Mouse (Mus musculus) heart, postnatal 10 days (tissue): Measurements from ENCODE around the gene Meiob. TPM values are rescaled to one million over a fixed set of nuclear protein-coding genes. Genes with fewer than 3 reads are reported as not detected.

Experiments used
- DNase-seq, 2 experiments: peaks; one replicate each; pipeline ENCODE4 v3.0.0; 2021
- intact Hi-C: fragments of 180-260 bp; cut with DNase I; formaldehyde crosslinking; loops from one replicate; pipeline ENCODE4 v1.15.1; 2025
- total RNA-seq, 2 experiments: library from RNA; stranded (reverse); gene quantifications; 2 replicates each; pipeline ENCODE4 v1.2.3; 2021

Gene Meiob
- total RNA-seq, 2 experiments from 2014 or later = not detected

DNA sequence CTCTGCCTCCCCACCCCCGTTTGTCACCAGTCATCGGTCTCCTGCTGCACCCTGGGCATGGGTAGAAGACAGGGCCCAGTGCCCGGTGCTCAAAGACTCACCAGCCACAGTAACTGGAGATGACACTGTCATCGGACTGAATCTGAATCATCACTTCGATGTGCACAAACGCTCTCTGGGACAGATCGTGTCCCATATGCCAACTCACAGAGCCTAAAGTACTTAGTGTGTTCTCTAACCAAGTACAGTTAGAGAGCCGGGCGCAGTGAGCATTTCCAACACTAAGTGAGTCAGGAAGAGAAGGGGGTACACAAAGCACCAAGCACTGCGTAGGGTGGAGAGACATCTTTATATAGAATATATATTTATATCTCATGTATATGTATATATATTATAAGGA, 63.8 kb downstream of the Meiob start:
- intact Hi-C loops = no loop called here

DNA sequence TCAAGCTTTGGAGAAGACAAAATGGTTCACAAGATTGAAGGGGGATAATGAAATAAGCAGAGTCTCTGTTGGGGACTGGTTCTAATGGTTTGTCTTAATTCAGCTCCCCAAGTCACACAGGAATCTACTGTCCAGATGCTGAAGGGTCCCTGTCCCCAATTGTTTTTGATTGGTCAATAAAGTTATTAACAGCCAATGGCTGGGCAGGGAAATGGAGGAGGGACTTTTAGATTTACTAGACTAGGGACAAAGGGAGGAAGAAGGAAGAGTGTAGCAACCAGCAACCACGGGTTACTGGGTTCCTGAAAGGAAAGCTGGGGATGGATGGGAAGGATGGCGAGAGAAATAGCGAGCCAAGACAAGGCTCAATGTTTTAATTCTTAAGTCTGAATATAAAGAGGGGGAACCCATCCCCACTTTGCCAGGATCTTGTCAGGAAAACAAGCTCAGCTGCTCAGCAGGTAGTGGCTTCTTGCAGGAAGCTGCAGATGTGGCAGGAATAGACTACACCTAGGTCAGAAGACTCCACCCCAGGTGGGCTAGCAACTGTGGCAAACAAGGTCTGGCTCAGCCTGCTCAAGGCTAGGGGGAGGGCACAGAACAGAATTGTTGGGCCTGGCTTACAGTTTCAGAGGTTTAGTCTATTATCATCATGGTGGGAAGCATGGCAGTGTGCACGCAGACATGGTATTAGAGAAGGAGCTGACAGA, 69.8 kb downstream of the Meiob start:
- intact Hi-C loops = no loop called here
- no peak for DNase-seq

More for the DNA sequence above, 63.8 kb downstream of the Meiob start:
- no peak for DNase-seq

DNA sequence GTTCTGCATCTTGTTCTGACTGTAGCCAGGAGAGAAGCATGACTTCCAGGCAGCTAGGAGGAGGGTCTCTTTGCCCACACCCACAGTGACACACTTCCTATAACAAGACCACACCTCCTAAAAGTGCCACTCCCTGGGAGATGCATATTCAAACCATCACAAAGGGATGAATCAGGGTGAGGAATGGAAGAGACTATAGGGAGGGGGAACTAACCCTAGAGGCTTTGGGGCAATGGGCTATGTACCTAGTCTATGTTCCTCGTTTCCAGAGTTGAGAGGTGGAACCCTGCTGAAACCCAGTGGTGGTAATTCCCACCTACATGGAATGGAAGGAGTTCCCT, 70.3 kb downstream of the Meiob start:
- no peak for DNase-seq
- intact Hi-C loops = no loop called here

DNA sequence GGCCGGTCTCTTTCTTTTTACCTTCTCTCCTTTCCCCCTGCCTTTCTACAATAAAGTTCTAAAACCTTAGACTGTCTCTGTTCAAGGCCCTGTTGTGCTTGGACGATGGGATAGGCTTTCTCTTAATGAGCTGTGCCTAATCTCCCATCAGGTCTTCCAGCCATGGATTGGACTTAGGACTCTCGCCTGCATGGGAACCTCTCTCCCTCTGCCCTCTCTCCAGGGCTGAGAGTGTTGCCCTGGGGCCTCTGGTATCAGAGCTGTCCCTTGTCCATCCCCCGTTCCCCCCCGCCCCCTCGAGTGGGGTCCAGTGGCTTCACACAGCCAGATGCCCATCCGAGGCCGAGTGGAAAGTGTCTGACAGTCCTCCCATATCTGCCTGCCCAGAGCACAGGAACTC, 70.9 kb downstream of the Meiob start:
- DNase-seq = no peak
- intact Hi-C loops = no loop called here

DNA sequence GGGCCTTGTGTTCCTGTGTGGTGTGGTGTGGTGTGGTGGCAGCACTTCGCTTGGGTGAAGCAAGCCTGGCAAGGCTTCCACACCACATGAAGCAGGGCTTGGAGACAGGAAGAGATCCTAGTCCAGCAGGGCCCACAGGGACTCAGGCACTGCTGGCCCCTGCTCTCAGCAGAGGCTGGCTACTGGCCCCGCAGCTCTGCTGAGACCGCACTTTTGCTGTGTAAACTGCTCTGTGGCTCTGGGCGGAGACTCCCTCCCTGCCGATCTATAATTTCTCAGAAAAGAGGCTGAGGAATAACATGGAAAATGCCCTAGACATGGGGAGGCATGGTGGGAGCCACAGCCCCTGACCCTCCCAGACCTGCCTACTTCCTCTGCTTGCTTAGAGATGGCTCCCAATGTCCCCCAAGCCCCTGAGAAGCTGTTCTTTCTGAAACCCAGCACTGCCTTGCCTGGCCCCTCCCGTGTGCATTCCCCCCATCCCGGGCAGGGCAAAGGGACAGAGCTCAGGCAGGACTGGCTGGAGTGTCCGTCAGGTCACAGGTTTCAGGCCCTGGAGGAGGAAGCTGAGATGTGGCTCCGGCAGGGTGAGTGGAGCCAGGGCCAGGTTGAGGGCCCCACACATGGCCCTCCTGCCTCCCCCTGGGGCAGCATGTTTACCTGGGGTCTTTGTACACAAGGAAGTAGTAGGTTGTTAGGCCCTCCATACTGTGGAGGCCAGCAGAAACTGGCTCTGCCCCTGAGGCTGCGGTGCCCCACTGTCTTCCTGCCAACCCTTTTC, 73.4 kb downstream of the Meiob start:
- no peak for DNase-seq
- intact Hi-C loops = no loop called here

DNA sequence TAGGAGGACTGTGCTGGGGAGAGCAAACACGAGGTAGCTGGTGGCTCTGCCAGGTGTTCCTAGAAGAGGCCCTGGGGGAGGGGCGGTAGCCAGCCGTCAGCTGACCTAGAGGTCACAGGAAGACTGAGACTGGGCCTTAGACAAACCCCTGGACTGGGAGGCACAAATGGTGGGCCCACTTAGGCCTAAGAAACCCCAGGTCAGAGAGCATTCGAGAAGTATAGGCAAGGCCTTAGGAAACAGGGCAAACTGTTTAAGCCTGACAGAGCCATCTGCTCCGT, 74.0 kb downstream of the Meiob start:
- intact Hi-C loops = no loop called here
- DNase-seq = peak; percentile 80 to 88

DNA sequence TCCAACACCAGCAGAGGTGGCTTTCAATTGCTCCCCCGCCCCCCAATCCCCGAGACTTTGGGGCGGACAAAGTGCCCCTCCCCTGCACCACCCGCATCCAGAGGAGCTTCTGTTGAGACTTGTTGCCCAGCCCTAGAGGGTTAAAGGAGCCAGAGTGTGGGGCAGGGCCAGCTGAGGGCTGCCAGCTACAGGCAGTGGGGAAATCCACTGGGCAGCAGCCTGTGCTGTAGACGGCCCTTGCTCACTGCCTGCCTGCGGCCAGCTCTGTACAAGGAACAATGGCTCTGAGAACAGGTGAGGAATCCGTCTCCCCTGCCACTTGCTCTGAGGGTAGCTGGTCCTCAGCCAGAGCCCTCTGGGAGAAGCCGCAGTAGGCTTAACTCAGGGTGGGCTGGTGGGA, 74.4 kb downstream of the Meiob start:
- DNase-seq = no peak
- intact Hi-C loops = no loop called here

DNA sequence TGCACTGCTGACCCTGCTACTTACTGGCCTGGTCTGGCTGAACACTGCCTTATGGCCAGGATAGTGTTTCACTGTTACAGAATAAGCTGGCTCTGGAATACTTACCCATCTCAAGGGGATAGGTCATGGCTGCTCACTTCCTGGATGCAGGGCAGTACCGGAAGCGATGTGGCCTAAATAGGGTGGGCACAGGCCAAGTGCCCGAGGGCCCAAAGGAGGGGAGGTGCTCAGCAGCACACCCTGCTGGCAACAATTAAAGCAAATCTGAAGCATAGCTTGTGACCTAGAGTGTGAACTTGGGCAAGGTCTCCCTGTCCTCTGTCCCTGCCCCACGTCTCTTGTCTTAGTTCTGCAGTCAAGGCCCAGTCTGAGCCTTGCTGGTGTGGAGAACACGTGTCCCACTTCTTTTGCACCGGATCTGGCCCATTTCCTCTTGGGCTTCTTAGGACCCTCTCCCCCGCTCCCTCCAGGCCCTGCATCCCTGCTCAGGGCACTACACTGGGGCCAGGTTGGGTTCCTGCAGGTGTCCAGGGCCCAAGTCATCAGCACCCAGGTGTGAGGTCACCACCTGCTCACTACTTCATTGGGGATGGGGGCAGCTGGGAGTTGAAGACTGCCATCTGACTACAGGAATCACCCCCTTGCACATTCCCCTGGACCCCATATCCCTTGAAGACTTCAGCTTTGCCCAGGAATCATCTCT, 77.8 kb downstream of the Meiob start:
- intact Hi-C loops = loop anchor here (2.0 kb wide), 1 partner anchor 137 kb away; no protein-coding TSS in a partner anchor
- peak; percentile 60 to 76 for DNase-seq

DNA sequence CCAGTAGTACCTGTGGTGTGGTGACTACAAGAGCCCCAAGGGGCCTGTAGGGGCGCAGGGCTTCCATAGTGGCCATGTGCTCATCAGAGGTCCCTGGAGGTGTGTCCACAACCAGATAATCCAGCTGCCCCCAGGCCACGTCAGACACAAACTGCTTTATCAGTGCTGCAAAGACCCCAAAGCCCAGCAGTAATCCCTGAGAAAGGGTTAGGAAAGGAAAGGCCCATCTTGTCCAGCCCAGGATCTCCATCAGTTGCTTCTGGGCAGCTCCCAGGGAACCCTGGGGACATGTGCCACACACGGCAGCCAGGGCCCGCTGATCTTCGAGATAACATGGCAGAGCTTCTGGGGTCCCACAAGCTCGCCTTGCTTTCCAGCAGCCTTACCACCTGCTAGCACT, 80.3 kb downstream of the Meiob start:
- intact Hi-C loops = no loop called here
- no peak for DNase-seq

DNA sequence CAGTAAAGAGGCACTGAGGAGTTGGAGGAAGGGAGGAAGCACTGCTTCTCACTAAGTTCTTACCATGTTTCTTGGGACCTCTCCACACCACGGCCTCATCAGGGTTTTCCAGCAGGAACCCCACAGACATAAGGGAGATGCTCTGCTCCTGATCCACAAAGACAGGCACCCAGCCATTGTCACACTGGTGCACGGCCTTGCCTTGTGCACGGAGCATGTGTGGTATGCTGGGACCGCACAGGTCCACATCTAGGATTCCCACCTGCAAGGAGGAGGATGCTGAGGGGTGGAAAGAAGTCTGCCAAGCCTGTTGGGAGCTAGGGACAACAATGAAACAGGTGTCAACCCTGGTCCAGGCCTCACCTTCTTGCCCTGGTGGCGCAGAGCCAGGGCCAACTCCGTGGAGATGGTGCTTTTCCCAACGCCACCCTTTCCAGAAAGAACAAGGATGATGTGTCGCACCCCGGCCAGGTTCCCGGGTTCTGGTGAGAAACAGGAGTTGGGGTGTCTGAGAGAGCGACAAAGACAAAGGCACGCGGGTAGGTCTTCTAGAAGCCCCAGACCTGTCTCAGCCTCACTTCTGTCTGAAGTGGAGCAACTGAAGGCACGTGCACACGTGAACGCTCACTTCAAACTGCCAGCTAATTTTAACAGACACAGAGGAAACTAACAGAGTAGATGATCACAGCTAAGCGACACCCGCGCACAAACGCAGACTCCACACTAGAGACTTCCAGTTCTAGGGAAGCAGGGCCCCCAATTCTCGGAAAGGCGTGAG, 81.5 kb downstream of the Meiob start:
- no peak for DNase-seq
- intact Hi-C loops = loop anchor here (1.0 kb wide), 1 partner anchor 35 kb away; the partner anchor contains the start of gene Fahd1

DNA sequence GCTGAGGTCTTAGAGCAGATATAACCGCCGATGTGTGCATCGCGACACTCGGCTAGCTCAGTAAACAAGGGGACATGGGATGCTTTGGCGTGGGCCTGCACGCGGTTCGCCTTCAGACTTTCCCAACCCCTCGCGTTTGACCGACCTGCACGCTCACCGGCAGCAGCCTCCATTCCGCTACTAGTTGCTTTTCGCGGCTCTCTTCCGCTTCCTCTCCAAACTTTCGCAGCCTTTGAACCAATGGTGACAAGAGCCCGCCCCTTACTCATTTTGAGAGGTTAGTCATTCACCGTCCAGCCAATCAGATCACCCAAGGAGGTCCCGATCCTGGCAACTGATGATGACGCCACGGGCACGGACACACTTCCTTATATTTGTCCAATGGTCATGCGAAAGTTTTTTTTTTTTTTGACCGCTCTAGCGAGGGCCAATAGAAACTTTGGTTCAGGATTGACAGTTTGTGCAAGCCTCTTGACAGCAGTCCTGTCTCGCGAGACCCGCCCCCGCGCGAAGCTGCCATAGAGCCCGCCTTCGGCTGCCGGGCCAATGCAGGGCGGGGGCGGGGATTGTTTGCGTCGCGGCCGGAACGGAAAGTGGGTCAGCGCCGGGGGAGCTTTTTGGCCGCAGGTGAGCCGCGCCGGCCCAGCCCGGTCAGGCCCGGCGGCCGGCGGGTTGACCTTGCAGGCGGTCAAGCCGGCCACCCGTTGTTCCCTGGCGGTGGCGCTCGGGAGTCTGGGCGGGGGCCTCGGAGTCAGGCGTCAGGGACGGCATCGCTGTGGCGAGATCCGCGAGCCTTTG, 82.2 kb downstream of the Meiob start, which contains the start of the genes Nubp2 and Spsb3:
Nubp2 (minus strand) TSS at position 216 of the 798 bp plus-strand sequence.
Spsb3 (plus strand) TSS at position 510 of the 798 bp plus-strand sequence.
- intact Hi-C loops = no loop called here
- DNase-seq = peak; percentile 98

DNA sequence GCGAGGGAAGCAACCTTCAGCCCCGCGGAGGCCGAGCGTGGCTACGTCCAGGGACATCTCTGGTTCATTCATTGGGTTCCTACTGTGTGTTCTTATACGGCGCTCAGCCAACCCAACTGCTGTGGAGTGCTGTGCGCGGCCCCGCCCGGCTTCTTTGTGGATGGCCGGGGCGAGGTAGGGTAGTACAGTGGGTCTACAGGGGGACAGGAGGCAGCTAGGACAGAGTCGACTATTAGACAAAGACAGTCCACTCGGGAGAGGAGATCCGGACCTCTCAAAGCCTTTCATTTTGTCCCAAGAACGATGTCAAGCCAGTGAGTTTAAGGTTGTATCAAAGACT, 82.8 kb downstream of the Meiob start:
- intact Hi-C loops = no loop called here
- no peak for DNase-seq

DNA sequence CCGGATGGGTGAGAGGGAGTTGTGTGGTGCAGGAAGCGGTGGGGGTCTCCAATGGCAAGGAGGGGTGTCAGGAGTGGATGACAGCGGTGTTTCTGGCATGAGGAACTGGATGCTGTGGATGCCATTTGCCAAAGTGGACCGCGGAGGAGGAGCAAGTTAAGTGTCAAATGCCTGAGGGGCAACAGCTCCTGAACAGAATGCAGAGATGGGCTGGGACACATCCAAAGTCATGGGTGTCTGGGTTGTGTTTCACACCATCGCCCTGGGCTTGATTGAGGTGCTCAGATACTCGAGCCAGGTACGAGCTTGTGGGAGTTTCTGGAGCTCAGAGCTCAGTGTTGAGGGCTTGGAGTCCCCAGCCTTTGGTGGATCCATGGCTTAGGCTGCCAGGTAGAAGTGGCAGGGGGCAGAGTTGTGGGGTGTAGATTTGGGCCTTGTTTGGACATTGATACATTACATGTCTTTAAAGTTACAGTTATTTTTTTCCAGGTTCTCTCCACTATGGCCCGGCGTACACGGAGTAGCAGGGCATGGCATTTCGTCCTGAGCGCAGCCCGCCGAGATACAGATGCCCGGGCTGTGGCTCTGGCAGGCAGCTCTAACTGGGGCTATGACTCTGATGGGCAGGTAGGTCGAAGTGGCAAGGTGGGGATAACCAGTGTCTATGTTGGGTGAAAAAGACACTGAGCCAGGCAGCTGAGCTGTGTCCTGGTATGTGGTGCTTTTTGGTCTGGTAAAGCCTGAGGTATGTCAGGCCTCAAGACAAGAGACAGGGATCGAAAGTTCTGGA, 83.4 kb downstream of the Meiob start:
- peak in 1 of 2 experiments; percentile 58 for DNase-seq
- intact Hi-C loops = no loop called here

DNA sequence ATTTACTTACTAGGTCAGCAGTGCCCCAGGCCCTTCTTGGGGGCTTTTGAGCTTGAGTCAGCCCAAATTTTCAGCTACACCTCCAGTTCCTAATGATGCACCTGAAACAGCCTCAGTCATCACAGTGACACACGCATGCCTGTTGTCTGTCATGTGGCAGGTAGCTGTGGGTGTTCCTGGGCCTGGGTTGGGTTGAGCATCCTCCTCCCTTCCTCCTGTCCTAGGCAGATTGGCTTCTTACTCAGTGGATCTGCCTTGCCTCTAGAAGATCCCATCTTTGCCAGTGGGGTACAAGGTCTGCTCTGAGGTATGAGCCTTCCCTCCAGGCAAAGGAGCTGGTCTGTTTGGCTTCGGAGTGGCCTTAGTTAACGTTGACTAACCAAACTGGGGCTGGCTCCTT, 84.8 kb downstream of the Meiob start:
- intact Hi-C loops = no loop called here
- DNase-seq = no peak

Other genes with a start within 250 kb of the Meiob start
- 10 to 100 TPM; 86.0 to 95.6 TPM for gene Tsc2, start 171.7 kb upstream of the Meiob start, total RNA-seq
- gene Nthl1, start 171.6 kb upstream of the Meiob start, total RNA-seq = 1 to 10 TPM; 3.2 to 3.4 TPM
- gene Slc9a3r2, start 154.0 kb upstream of the Meiob start, total RNA-seq = 100 to 1,000 TPM; 108 to 133 TPM
- gene Npw, start 145.8 kb upstream of the Meiob start, total RNA-seq = not detected
- gene Zfp598, start 134.6 kb upstream of the Meiob start, total RNA-seq = 10 to 100 TPM; 25.1 to 25.4 TPM
- not detected for gene Syngr3, start 114.3 kb upstream of the Meiob start, total RNA-seq
- gene Gfer, start 108.1 kb upstream of the Meiob start, total RNA-seq = 10 to 100 TPM; 18.9 to 19.8 TPM
- gene Noxo1, start 108.1 kb upstream of the Meiob start, total RNA-seq = 1 to 10 TPM in 1 of 2 experiments, under 1 TPM in 1; 0.93 to 2.9 TPM
- 10 to 100 TPM; 20.8 to 21.5 TPM for gene Tbl3, start 96.6 kb upstream of the Meiob start, total RNA-seq
- gene Rnf151, start 86.2 kb upstream of the Meiob start, total RNA-seq = not detected
- gene Rps2, start 86.2 kb upstream of the Meiob start, total RNA-seq = 100 to 1,000 TPM; 730 to 736 TPM
- 100 to 1,000 TPM; 845 to 899 TPM for gene Ndufb10, start 79.8 kb upstream of the Meiob start, total RNA-seq
- 10 to 100 TPM; 67.3 to 69.8 TPM for gene Rpl3l, start 76.5 kb upstream of the Meiob start, total RNA-seq
- 100 to 1,000 TPM; 123 to 163 TPM for gene Msrb1, start 67.6 kb upstream of the Meiob start, total RNA-seq
- not detected for gene Hs3st6, start 51.3 kb upstream of the Meiob start, total RNA-seq
- 100 to 1,000 TPM; 110 to 117 TPM for gene Hagh, start 35.9 kb downstream of the Meiob start, total RNA-seq
- gene Fahd1, start 46.1 kb downstream of the Meiob start, total RNA-seq = 10 to 100 TPM; 62.4 to 66.0 TPM
- 10 to 100 TPM in 1 of 2 experiments, 1 to 10 TPM in 1; 9.9 to 14.0 TPM for gene Igfals, start 61.7 kb downstream of the Meiob start, total RNA-seq
- 10 to 100 TPM; 27.0 to 27.8 TPM for gene Nubp2, start 82.1 kb downstream of the Meiob start, total RNA-seq
- 10 to 100 TPM; 41.3 to 45.8 TPM for gene Spsb3, start 82.4 kb downstream of the Meiob start, total RNA-seq
- 10 to 100 TPM; 17.1 to 23.7 TPM for gene Eme2, start 90.8 kb downstream of the Meiob start, total RNA-seq
- gene Mrps34, start 90.8 kb downstream of the Meiob start, total RNA-seq = 100 to 1,000 TPM; 114 to 116 TPM
- 10 to 100 TPM; 45.4 to 54.6 TPM for gene Nme3, start 92.2 kb downstream of the Meiob start, total RNA-seq
- gene Mapk8ip3, start 132.7 kb downstream of the Meiob start, total RNA-seq = 10 to 100 TPM; 64.0 to 66.9 TPM
- 10 to 100 TPM; 19.4 to 22.9 TPM for gene Jpt2, start 156.4 kb downstream of the Meiob start, total RNA-seq
- 10 to 100 TPM; 15.2 to 15.9 TPM for gene Cramp1l, start 211.5 kb downstream of the Meiob start, total RNA-seq
- 1 to 10 TPM; 7.3 to 7.8 TPM for gene Ift140, start 211.8 kb downstream of the Meiob start, total RNA-seq